Mouse (Mus musculus) retina, postnatal 7 days (tissue): ENCODE data around the gene Prkaa2.

Experiments used
- DNase-seq: peaks from one replicate; pipeline ENCODE4 v3.0.0-alpha.2; 2012; ENCODE audit warnings: low read depth, low spot score

The Prkaa2 gene

GRCm38 (mm10) chr4:105109199-105109989 is at the start of gene Prkaa2:
Gene Prkaa2, minus strand, starts transcription at chr4:105109890.
- DNase-seq: peak; percentile 60

GRCm38 (mm10) chr4:105159531-105159870 is 49.8 kb upstream of the Prkaa2 start:
- no peak for DNase-seq

- no peak for DNase-seq
These were observed 49.2 kb upstream of the Prkaa2 start for GRCm38 (mm10) chr4:105158651-105159530.

- DNase-seq: peak; percentile 51
These were observed 48.5 kb upstream of the Prkaa2 start for GRCm38 (mm10) chr4:105158169-105158555.

- peak; percentile 35 for DNase-seq
These were observed 47.8 kb upstream of the Prkaa2 start, which contains the start of gene Plpp3 for GRCm38 (mm10) chr4:105157276-105158168. Gene Plpp3, plus strand, starts transcription at chr4:105157347.

GRCm38 (mm10) chr4:105156955-105157275 is 47.2 kb upstream of the Prkaa2 start:
- no peak for DNase-seq

- DNase-seq: no peak
These were observed 46.6 kb upstream of the Prkaa2 start for GRCm38 (mm10) chr4:105156281-105156680.

GRCm38 (mm10) chr4:105153227-105153626 is 43.5 kb upstream of the Prkaa2 start:
- DNase-seq: no peak

- peak; percentile 62 for DNase-seq
These were observed 42.4 kb upstream of the Prkaa2 start for GRCm38 (mm10) chr4:105151911-105152690.

- DNase-seq: no peak
These were observed 39.8 kb upstream of the Prkaa2 start for GRCm38 (mm10) chr4:105149492-105149891.

GRCm38 (mm10) chr4:105133350-105134050 is 23.8 kb upstream of the Prkaa2 start:
- no peak for DNase-seq

GRCm38 (mm10) chr4:105131756-105132314 is 22.1 kb upstream of the Prkaa2 start:
- DNase-seq: no peak

- DNase-seq: no peak
These were observed 19.5 kb upstream of the Prkaa2 start for GRCm38 (mm10) chr4:105129212-105129611.

- peak; percentile 51 for DNase-seq
These were observed 12.7 kb upstream of the Prkaa2 start for GRCm38 (mm10) chr4:105122429-105122828.

GRCm38 (mm10) chr4:105121081-105121480 is 11.4 kb upstream of the Prkaa2 start:
- DNase-seq: no peak

GRCm38 (mm10) chr4:105113468-105113867 is 3.8 kb upstream of the Prkaa2 start:
- DNase-seq: no peak

GRCm38 (mm10) chr4:105113042-105113441 is 3.4 kb upstream of the Prkaa2 start:
- DNase-seq: no peak

- DNase-seq: no peak
These were observed 2.1 kb upstream of the Prkaa2 start for GRCm38 (mm10) chr4:105111770-105112169.

GRCm38 (mm10) chr4:105110684-105111035 is 970 bp upstream of the Prkaa2 start:
- DNase-seq: no peak
